Mouse (Mus musculus) thymus, adult 18-20 months (tissue): Measurements from ENCODE around the gene Scn8a.

Source experiments
- DNase-seq, 2 experiments: peaks; one replicate each; pipeline ENCODE4 v3.0.0; 2022; ENCODE audit warnings: mixed read lengths in 2 of 2

Gene Scn8a

GRCm38 (mm10) chr15:101075150-101075549 lies 205.5 kb downstream of the Scn8a start:
- no peak for DNase-seq

- no peak for DNase-seq
These were observed 206.0 kb downstream of the Scn8a start for GRCm38 (mm10) chr15:101075656-101076055.

GRCm38 (mm10) chr15:101076071-101077000 lies 206.7 kb downstream of the Scn8a start:
- no peak for DNase-seq

GRCm38 (mm10) chr15:101077001-101077812 lies 207.5 kb downstream of the Scn8a start:
- DNase-seq: no peak

GRCm38 (mm10) chr15:101077813-101078730 lies 208.4 kb downstream of the Scn8a start, which contains the start of gene Fignl2:
Gene Fignl2, minus strand, starts transcription at chr15:101078567.
- DNase-seq: no peak

- peak; percentile 8 to 28 for DNase-seq
These were observed 209.1 kb downstream of the Scn8a start for GRCm38 (mm10) chr15:101078731-101079156.

- DNase-seq: no peak
These were observed 210.4 kb downstream of the Scn8a start for GRCm38 (mm10) chr15:101080031-101080520.

- no peak for DNase-seq
These were observed 211.4 kb downstream of the Scn8a start for GRCm38 (mm10) chr15:101081035-101081548.

GRCm38 (mm10) chr15:101082236-101082635 lies 212.6 kb downstream of the Scn8a start:
- no peak for DNase-seq

GRCm38 (mm10) chr15:101084499-101084898 lies 214.8 kb downstream of the Scn8a start:
- DNase-seq: no peak

GRCm38 (mm10) chr15:101086451-101086850 lies 216.8 kb downstream of the Scn8a start:
- no peak for DNase-seq

- DNase-seq: no peak
These were observed 217.3 kb downstream of the Scn8a start for GRCm38 (mm10) chr15:101086956-101087355.

GRCm38 (mm10) chr15:101088291-101088690 lies 218.6 kb downstream of the Scn8a start:
- DNase-seq: no peak

- DNase-seq: no peak
These were observed 221.9 kb downstream of the Scn8a start for GRCm38 (mm10) chr15:101091551-101091950.

- DNase-seq: no peak
These were observed 222.6 kb downstream of the Scn8a start for GRCm38 (mm10) chr15:101092121-101092828.

GRCm38 (mm10) chr15:101092829-101093648 lies 223.4 kb downstream of the Scn8a start:
- DNase-seq: no peak

GRCm38 (mm10) chr15:101093988-101094387 lies 224.3 kb downstream of the Scn8a start:
- DNase-seq: no peak

- DNase-seq: no peak
These were observed 225.3 kb downstream of the Scn8a start for GRCm38 (mm10) chr15:101094979-101095378.

GRCm38 (mm10) chr15:101095392-101095791 lies 225.7 kb downstream of the Scn8a start:
- no peak for DNase-seq
